Mouse (Mus musculus) 416B (cell line): ENCODE data around the gene Ugt2b38.
"Not testable (repeated sequence)": the region's sequence is repeated elsewhere in the genome, so short reads cannot be mapped to it uniquely, and the experiment has no call there.

Source experiments
- DNase-seq: peaks from one replicate; pipeline ENCODE4 v3.0.0; 2011; ENCODE audit warnings: low read depth

Gene Ugt2b38

GRCm38 (mm10) chr5:87424041-87424440, at the start of gene Ugt2b38:
Gene Ugt2b38, minus strand, starts transcription at chr5:87424203.
- not testable (repeated sequence) for DNase-seq

GRCm38 (mm10) chr5:87458810-87459209, 34.8 kb upstream of the Ugt2b38 start:
- no peak for DNase-seq

GRCm38 (mm10) chr5:87457701-87458100, 33.7 kb upstream of the Ugt2b38 start:
- DNase-seq: no peak

- DNase-seq: no peak
These were observed 32.3 kb upstream of the Ugt2b38 start for GRCm38 (mm10) chr5:87456216-87456850.

- DNase-seq: no peak
These were observed 31.5 kb upstream of the Ugt2b38 start for GRCm38 (mm10) chr5:87455519-87455918.

- not testable (repeated sequence) for DNase-seq
These were observed 28.5 kb upstream of the Ugt2b38 start for GRCm38 (mm10) chr5:87452514-87452913.

GRCm38 (mm10) chr5:87436264-87436663, 12.3 kb upstream of the Ugt2b38 start:
- peak; percentile 18 for DNase-seq

GRCm38 (mm10) chr5:87425676-87426075, 1.7 kb upstream of the Ugt2b38 start:
- no peak for DNase-seq

GRCm38 (mm10) chr5:87396968-87397367, 27.0 kb downstream of the Ugt2b38 start:
- DNase-seq: no peak

- DNase-seq: no peak
These were observed 33.2 kb downstream of the Ugt2b38 start for GRCm38 (mm10) chr5:87390818-87391217.

GRCm38 (mm10) chr5:87380234-87380633, 43.8 kb downstream of the Ugt2b38 start:
- no peak for DNase-seq

- DNase-seq: no peak
These were observed 44.2 kb downstream of the Ugt2b38 start for GRCm38 (mm10) chr5:87379825-87380224.

- no peak for DNase-seq
These were observed 48.1 kb downstream of the Ugt2b38 start for GRCm38 (mm10) chr5:87375874-87376383.

GRCm38 (mm10) chr5:87373502-87373863, 50.5 kb downstream of the Ugt2b38 start:
- DNase-seq: no peak

- DNase-seq: not testable (repeated sequence)
These were observed 51.1 kb downstream of the Ugt2b38 start for GRCm38 (mm10) chr5:87372788-87373501.
